Mouse (Mus musculus): ENCODE results near the gene Evx2. TPM values are rescaled to one million over a fixed set of nuclear protein-coding genes. Genes with fewer than 3 reads are reported as not detected.
A peak's percentile ranks its signal among the peaks of the same experiment; 100 is the strongest.

Gene Evx2
- polyA plus RNA-seq, 1 experiment from 2014 or later = 0.47 TPM

GRCm38 (mm10) chr2:74691995-74692807 lies 32.8 kb upstream of the Evx2 start:
- Histone ChIP-seq H3K4me1 (replicated peaks) (peaks cover 17% of the 10 kb centered on the region), H3K9me3 (no peaks in the 10 kb centered on the region), H3K27me3 (ENCODE audit: insufficient read depth, poor library complexity, severe bottlenecking) (peaks cover 100% of the 10 kb centered on the region), H3K4me3 (0 out of 2 replicates have a peak overlapping the region, but pooled peaks have one; percentile 29), H3K27ac (no peak overlapping the region), H3K36me3 (no peaks in the 10 kb centered on the region)
- WGBS = 5% methylated on average over 35 of the region's 35 CpGs
- DNase-seq (ENCODE audit: low spot score) = peak; percentile 55

GRCm38 (mm10) chr2:74691022-74691951 lies 31.9 kb upstream of the Evx2 start, which contains the start of gene Hoxd10:
TSS of gene Hoxd10 (plus strand) at chr2:74691924.
- peaks cover 100% of the 10 kb centered on the region for H3K27me3 ChIP-seq (ENCODE audit: insufficient read depth, poor library complexity, severe bottlenecking)
- under 1% methylated on average over 56 of the region's 56 CpGs for WGBS

GRCm38 (mm10) chr2:74690338-74690716 lies 31.0 kb upstream of the Evx2 start:
- no peak overlapping the region for H3K27ac ChIP-seq
- no peaks in the 10 kb centered on the region for H3K36me3 ChIP-seq
- H3K9me3 ChIP-seq = no peaks in the 10 kb centered on the region
- peaks cover 17% of the 10 kb centered on the region for H3K4me1 ChIP-seq (replicated peaks)
- H3K4me3 ChIP-seq = no peak overlapping the region
- WGBS = 9% methylated on average over 8 of the region's 8 CpGs
- DNase-seq (ENCODE audit: low spot score) = no peak
- peaks cover 100% of the 10 kb centered on the region for H3K27me3 ChIP-seq (ENCODE audit: insufficient read depth, poor library complexity, severe bottlenecking)

More at GRCm38 (mm10) chr2:74691022-74691951, 31.9 kb upstream of the Evx2 start, which contains the start of gene Hoxd10:
- H3K4me1 ChIP-seq (replicated peaks) = peaks cover 17% of the 10 kb centered on the region
- H3K27ac ChIP-seq = no peak within 1 kb of the TSS
- DNase-seq (ENCODE audit: low spot score) = peak; percentile 89
- no peaks in the 10 kb centered on the region for H3K9me3 ChIP-seq
- no peaks in the 10 kb centered on the region for H3K36me3 ChIP-seq
- H3K4me3 ChIP-seq = peak within 1 kb of the TSS; percentile 29

- no peak overlapping the region for H3K4me3 ChIP-seq
Observed at GRCm38 (mm10) chr2:74689574-74690337, 30.4 kb upstream of the Evx2 start.

GRCm38 (mm10) chr2:74688795-74689573 lies 29.6 kb upstream of the Evx2 start:
- Histone ChIP-seq H3K4me1 (replicated peaks) (peaks cover 17% of the 10 kb centered on the region), H3K36me3 (no peaks in the 10 kb centered on the region), H3K27ac (no peak overlapping the region), H3K9me3 (no peaks in the 10 kb centered on the region), H3K4me3 (no peak overlapping the region), H3K27me3 (ENCODE audit: insufficient read depth, poor library complexity, severe bottlenecking) (peaks cover 100% of the 10 kb centered on the region)
- DNase-seq (ENCODE audit: low spot score) = peak; percentile 52
- 4% methylated on average over 12 of the region's 12 CpGs for WGBS

More at GRCm38 (mm10) chr2:74689574-74690337, 30.4 kb upstream of the Evx2 start:
- Histone ChIP-seq H3K4me1 (replicated peaks) (peaks cover 17% of the 10 kb centered on the region), H3K9me3 (no peaks in the 10 kb centered on the region), H3K36me3 (no peaks in the 10 kb centered on the region), H3K27ac (no peak overlapping the region), H3K27me3 (ENCODE audit: insufficient read depth, poor library complexity, severe bottlenecking) (peaks cover 100% of the 10 kb centered on the region)
- peak; percentile 65 for DNase-seq (ENCODE audit: low spot score)
- 1% methylated on average over 24 of the region's 24 CpGs for WGBS

- H3K36me3 ChIP-seq = no peaks in the 10 kb centered on the region
- peaks cover 100% of the 10 kb centered on the region for H3K27me3 ChIP-seq (ENCODE audit: insufficient read depth, poor library complexity, severe bottlenecking)
- H3K27ac ChIP-seq = no peak overlapping the region
- DNase-seq (ENCODE audit: low spot score) = peak; percentile 54
- peaks cover 19% of the 10 kb centered on the region for H3K4me1 ChIP-seq (replicated peaks)
- H3K4me3 ChIP-seq = no peak overlapping the region
- WGBS = under 1% methylated on average over 31 of the region's 31 CpGs
- no peaks in the 10 kb centered on the region for H3K9me3 ChIP-seq
Observed at GRCm38 (mm10) chr2:74687698-74688555, 28.6 kb upstream of the Evx2 start.

- no peak overlapping the region for H3K27ac ChIP-seq
- H3K36me3 ChIP-seq = no peaks in the 10 kb centered on the region
- no peak overlapping the region for H3K4me3 ChIP-seq
- no peaks in the 10 kb centered on the region for H3K9me3 ChIP-seq
- under 1% methylated on average over 27 of the region's 27 CpGs for WGBS
- H3K27me3 ChIP-seq (ENCODE audit: insufficient read depth, poor library complexity, severe bottlenecking) = peaks cover 100% of the 10 kb centered on the region
- H3K4me1 ChIP-seq (replicated peaks) = peaks cover 19% of the 10 kb centered on the region
- DNase-seq (ENCODE audit: low spot score) = peak; percentile 51
Observed at GRCm38 (mm10) chr2:74686988-74687697, 27.8 kb upstream of the Evx2 start.

- peak; percentile 75 for DNase-seq (ENCODE audit: low spot score)
- H3K4me3 ChIP-seq = no peak overlapping the region
- H3K27me3 ChIP-seq (ENCODE audit: insufficient read depth, poor library complexity, severe bottlenecking) = peaks cover 100% of the 10 kb centered on the region
- H3K36me3 ChIP-seq = no peaks in the 10 kb centered on the region
- H3K9me3 ChIP-seq = no peaks in the 10 kb centered on the region
- no peak overlapping the region for H3K27ac ChIP-seq
- peaks cover 23% of the 10 kb centered on the region for H3K4me1 ChIP-seq (replicated peaks)
- 5% methylated on average over 17 of the region's 17 CpGs for WGBS
Observed at GRCm38 (mm10) chr2:74686301-74686987, 27.1 kb upstream of the Evx2 start.

- no peak overlapping the region for H3K27ac ChIP-seq
- peaks cover 100% of the 10 kb centered on the region for H3K27me3 ChIP-seq (ENCODE audit: insufficient read depth, poor library complexity, severe bottlenecking)
- H3K4me3 ChIP-seq = no peak overlapping the region
- no peaks in the 10 kb centered on the region for H3K36me3 ChIP-seq
- no peaks in the 10 kb centered on the region for H3K9me3 ChIP-seq
- WGBS = 11% methylated on average over 4 of the region's 4 CpGs
- peaks cover 17% of the 10 kb centered on the region for H3K4me1 ChIP-seq (replicated peaks)
- peak; percentile 15 for DNase-seq (ENCODE audit: low spot score)
Observed at GRCm38 (mm10) chr2:74685059-74685603, 25.8 kb upstream of the Evx2 start.

GRCm38 (mm10) chr2:74684106-74684505 lies 24.7 kb upstream of the Evx2 start:
- no peak overlapping the region for H3K27ac ChIP-seq

More at GRCm38 (mm10) chr2:74684106-74684505, 24.7 kb upstream of the Evx2 start:
- Histone ChIP-seq H3K4me3 (no peak overlapping the region), H3K36me3 (no peaks in the 10 kb centered on the region), H3K9me3 (no peaks in the 10 kb centered on the region), H3K4me1 (replicated peaks) (peaks cover 17% of the 10 kb centered on the region), H3K27me3 (ENCODE audit: insufficient read depth, poor library complexity, severe bottlenecking) (peaks cover 100% of the 10 kb centered on the region)
- under 1% methylated on average over 12 of the region's 12 CpGs for WGBS
- DNase-seq (ENCODE audit: low spot score) = peak; percentile 44

All from hindbrain, embryonic 10.5 days (tissue).